ENCODE assay signal across 11 mouse cellular contexts in genomic region chr12:74056162-74056561, GRCm38 (mm10). TPM values are rescaled to one million over a fixed set of nuclear protein-coding genes. Genes with fewer than 3 reads are reported as not detected.
DNase-seq lines count a peak whose midpoint lies in the region; ATAC-seq lines count a peak whose summit lies in the region.
"Had no signal": no experiment of that assay in that cellular context is flagged by ENCODE, and none has a peak within 500 bp of the region (broad histone marks: within the 10 kb centered on the region; RNA-seq: fewer than 3 reads in every experiment).

No protein-coding gene starts in this region.

- H3K4me1 ChIP-seq in forebrain, embryonic 11.5 days (replicated peaks; ENCODE audit: control insufficient read depth, insufficient read depth, low read length): no peaks in the 10 kb centered on the region
- no peaks in the 10 kb centered on the region for H3K4me1 ChIP-seq in forebrain, embryonic 10.5 days
- H3K4me1 ChIP-seq in intestine, embryonic 15.5 days (replicated peaks): no peaks in the 10 kb centered on the region
- H3K4me1 ChIP-seq in intestine, embryonic 16.5 days (ENCODE audit: control insufficient read depth, insufficient read depth, low read length): no peaks in the 10 kb centered on the region
- no peaks in the 10 kb centered on the region for H3K4me1 ChIP-seq in neural tube, embryonic 12.5 days
- 0 out of 2 replicates have a peak, but pooled peaks cover 7% of the 10 kb centered on the region for H3K4me1 ChIP-seq in neural tube, embryonic 15.5 days
- H3K4me1 ChIP-seq in neural tube, embryonic 14.5 days (ENCODE audit: control insufficient read depth, insufficient read depth, low read length): no peaks in the 10 kb centered on the region
- H3K4me1 ChIP-seq: embryonic facial prominence, embryonic 12.5 days; lung, embryonic 15.5 days had no signal

- no peaks in the 10 kb centered on the region for H3K9me3 ChIP-seq in forebrain, embryonic 11.5 days (ENCODE audit: control insufficient read depth, low read length)
- H3K9me3 ChIP-seq in forebrain, embryonic 10.5 days: no peaks in the 10 kb centered on the region
- H3K9me3 ChIP-seq in intestine, embryonic 15.5 days: no peaks in the 10 kb centered on the region
- H3K9me3 ChIP-seq in intestine, embryonic 16.5 days (ENCODE audit: control insufficient read depth, low read length): no peaks in the 10 kb centered on the region
- H3K9me3 ChIP-seq in neural tube, embryonic 12.5 days: no peaks in the 10 kb centered on the region
- no peaks in the 10 kb centered on the region for H3K9me3 ChIP-seq in neural tube, embryonic 15.5 days (replicated peaks)
- H3K9me3 ChIP-seq in neural tube, embryonic 14.5 days (ENCODE audit: control insufficient read depth, low read length): no peaks in the 10 kb centered on the region
- H3K9me3 ChIP-seq: embryonic facial prominence, embryonic 12.5 days; lung, embryonic 15.5 days had no signal

- no peak overlapping the region for H3K4me2 ChIP-seq in forebrain, embryonic 11.5 days (ENCODE audit: low read depth, low read length, severe bottlenecking)
- no peak overlapping the region for H3K4me2 ChIP-seq in intestine, embryonic 15.5 days (replicated peaks)
- H3K4me2 ChIP-seq in intestine, embryonic 16.5 days (ENCODE audit: low read depth, low read length): no peak overlapping the region
- no peak overlapping the region for H3K4me2 ChIP-seq in neural tube, embryonic 12.5 days (replicated peaks)
- no peak overlapping the region for H3K4me2 ChIP-seq in neural tube, embryonic 15.5 days
- H3K4me2 ChIP-seq in neural tube, embryonic 14.5 days (ENCODE audit: low read depth, low read length): no peak overlapping the region
- H3K4me2 ChIP-seq: embryonic facial prominence, embryonic 12.5 days; lung, embryonic 15.5 days had no signal

- no peaks in the 10 kb centered on the region for H3K36me3 ChIP-seq in forebrain, embryonic 11.5 days (ENCODE audit: control insufficient read depth, insufficient read depth, low read length)
- H3K36me3 ChIP-seq in forebrain, embryonic 10.5 days (replicated peaks): no peaks in the 10 kb centered on the region
- no peaks in the 10 kb centered on the region for H3K36me3 ChIP-seq in intestine, embryonic 15.5 days
- H3K36me3 ChIP-seq in intestine, embryonic 16.5 days (ENCODE audit: control insufficient read depth, insufficient read depth, low read length): no peaks in the 10 kb centered on the region
- no peaks in the 10 kb centered on the region for H3K36me3 ChIP-seq in neural tube, embryonic 12.5 days
- H3K36me3 ChIP-seq in neural tube, embryonic 15.5 days: no peaks in the 10 kb centered on the region
- H3K36me3 ChIP-seq in neural tube, embryonic 14.5 days (ENCODE audit: control insufficient read depth, insufficient read depth, low read length): no peaks in the 10 kb centered on the region
- H3K36me3 ChIP-seq: embryonic facial prominence, embryonic 12.5 days; G1E; lung, embryonic 15.5 days had no signal

- DNase-seq in forebrain, embryonic 11.5 days (ENCODE audit: low spot score): no peak
- no peak for DNase-seq in forebrain, embryonic 10.5 days (ENCODE audit: extremely low spot score, low spot score)
- DNase-seq in right cerebral cortex, adult 2 months (ENCODE audit: low spot score in 2 of 2): no peak

- ATAC-seq in forebrain, embryonic 11.5 days (replicated peaks; ENCODE audit: low FRiP score): peak; percentile 21; the same call in 1 of the 2 replicates
- ATAC-seq in intestine, embryonic 15.5 days: 0 out of 2 replicates have a peak, but pooled peaks have one; percentile 20
- no peak for ATAC-seq in intestine, embryonic 16.5 days
- ATAC-seq in neural tube, embryonic 12.5 days (ENCODE audit: low FRiP score, low read depth): peak; percentile 58; the same call in 1 of the 2 replicates
- ATAC-seq in neural tube, embryonic 15.5 days (ENCODE audit: low FRiP score): no peak
- peak; percentile 24; the same call in 1 of the 2 replicates for ATAC-seq in neural tube, embryonic 14.5 days (ENCODE audit: low read depth)

- no peak overlapping the region for H3K4me3 ChIP-seq in forebrain, embryonic 11.5 days (ENCODE audit: low read depth, low read length)
- no peak overlapping the region for H3K4me3 ChIP-seq in forebrain, embryonic 10.5 days
- H3K4me3 ChIP-seq in intestine, embryonic 15.5 days (replicated peaks): no peak overlapping the region
- H3K4me3 ChIP-seq in intestine, embryonic 16.5 days (ENCODE audit: low read length): no peak overlapping the region
- H3K4me3 ChIP-seq in neural tube, embryonic 12.5 days: no peak overlapping the region
- H3K4me3 ChIP-seq in neural tube, embryonic 15.5 days (replicated peaks): no peak overlapping the region
- H3K4me3 ChIP-seq in neural tube, embryonic 14.5 days (ENCODE audit: low read depth, low read length): no peak overlapping the region
- H3K4me3 ChIP-seq: embryonic facial prominence, embryonic 12.5 days; lung, embryonic 15.5 days had no signal

- no peak overlapping the region for H3K9ac ChIP-seq in forebrain, embryonic 11.5 days (ENCODE audit: low read length)
- no peak overlapping the region for H3K9ac ChIP-seq in intestine, embryonic 15.5 days
- H3K9ac ChIP-seq in intestine, embryonic 16.5 days (ENCODE audit: low read depth, low read length): no peak overlapping the region
- no peak overlapping the region for H3K9ac ChIP-seq in neural tube, embryonic 12.5 days
- H3K9ac ChIP-seq in neural tube, embryonic 15.5 days (replicated peaks): no peak overlapping the region
- no peak overlapping the region for H3K9ac ChIP-seq in neural tube, embryonic 14.5 days (replicated peaks; ENCODE audit: low read depth, low read length)
- H3K9ac ChIP-seq: embryonic facial prominence, embryonic 12.5 days; lung, embryonic 15.5 days had no signal

- no peak overlapping the region for H3K27ac ChIP-seq in forebrain, embryonic 11.5 days (ENCODE audit: low read depth, low read length)
- no peak overlapping the region for H3K27ac ChIP-seq in forebrain, embryonic 10.5 days
- H3K27ac ChIP-seq in intestine, embryonic 15.5 days: no peak overlapping the region
- no peak overlapping the region for H3K27ac ChIP-seq in intestine, embryonic 16.5 days (ENCODE audit: low read length)
- H3K27ac ChIP-seq in neural tube, embryonic 12.5 days: no peak overlapping the region
- no peak overlapping the region for H3K27ac ChIP-seq in neural tube, embryonic 15.5 days (replicated peaks)
- H3K27ac ChIP-seq in neural tube, embryonic 14.5 days (ENCODE audit: low read depth, low read length): no peak overlapping the region
- H3K27ac ChIP-seq: embryonic facial prominence, embryonic 12.5 days; lung, embryonic 15.5 days had no signal

- H3K27me3 ChIP-seq in forebrain, embryonic 11.5 days (ENCODE audit: control insufficient read depth, insufficient read depth, low read length): no peaks in the 10 kb centered on the region
- H3K27me3 ChIP-seq in forebrain, embryonic 10.5 days (ENCODE audit: poor library complexity, severe bottlenecking): no peaks in the 10 kb centered on the region
- H3K27me3 ChIP-seq in intestine, embryonic 15.5 days (replicated peaks): no peaks in the 10 kb centered on the region
- no peaks in the 10 kb centered on the region for H3K27me3 ChIP-seq in intestine, embryonic 16.5 days (replicated peaks; ENCODE audit: control insufficient read depth, insufficient read depth, low read length)
- H3K27me3 ChIP-seq in neural tube, embryonic 12.5 days (replicated peaks): no peaks in the 10 kb centered on the region
- H3K27me3 ChIP-seq in neural tube, embryonic 15.5 days (replicated peaks): no peaks in the 10 kb centered on the region
- no peaks in the 10 kb centered on the region for H3K27me3 ChIP-seq in neural tube, embryonic 14.5 days (ENCODE audit: control insufficient read depth, insufficient read depth, low read length)
- H3K27me3 ChIP-seq: embryonic facial prominence, embryonic 12.5 days; lung, embryonic 15.5 days had no signal

- 81% methylated on average over 2 of the region's 2 CpGs for WGBS in forebrain, embryonic 11.5 days
- WGBS in forebrain, embryonic 10.5 days: 91% methylated on average over 2 of the region's 2 CpGs
- 71% methylated on average over 2 of the region's 2 CpGs for WGBS in intestine, embryonic 15.5 days
- 53% methylated on average over 2 of the region's 2 CpGs for WGBS in intestine, embryonic 16.5 days
- WGBS in neural tube, embryonic 12.5 days: 50% methylated on average over 2 of the region's 2 CpGs
- WGBS in neural tube, embryonic 15.5 days: 28% methylated on average over 2 of the region's 2 CpGs
- 35% methylated on average over 2 of the region's 2 CpGs for WGBS in neural tube, embryonic 14.5 days

RNA-seq across cellular contexts. Expression of gene Syt16, which starts 58.7 kb away (rescaled TPM):
- 4.8 and 4.9 TPM in 2 replicates for polyA plus RNA-seq in forebrain, embryonic 11.5 days (2014; fragmentation: Nextera tagmentation; extraction: Ambion mirVana)
- 1.5 and 1.8 TPM in 2 replicates for polyA plus RNA-seq in forebrain, embryonic 10.5 days (2016; fragmentation: Nextera tagmentation; extraction: Ambion mirVana)
- polyA plus RNA-seq in intestine, embryonic 15.5 days (2015; fragmentation: Nextera tagmentation; extraction: Ambion mirVana): 1.1 and 1.3 TPM in 2 replicates
- 0.82 and 1.1 TPM in 2 replicates for polyA plus RNA-seq in intestine, embryonic 16.5 days (2015; fragmentation: Nextera tagmentation; extraction: Ambion mirVana)
- 17.4 and 19.6 TPM in 2 replicates for polyA plus RNA-seq in neural tube, embryonic 12.5 days (2016; fragmentation: Nextera tagmentation; extraction: Ambion mirVana)
- polyA plus RNA-seq in neural tube, embryonic 15.5 days (2015; fragmentation: Nextera tagmentation; extraction: Ambion mirVana): 66.3 and 78.5 TPM in 2 replicates
- polyA plus RNA-seq in neural tube, embryonic 14.5 days (2014; fragmentation: Nextera tagmentation; extraction: Ambion mirVana): 90.4 and 95.5 TPM in 2 replicates
- polyA plus RNA-seq: G1E had no signal

Comparison
In these comparisons a context has a peak if more than half of its experiments do, and no peak if none do; other contexts are left out.
1. ATAC-seq: peak in forebrain, embryonic 11.5 days (single experiment), intestine, embryonic 15.5 days (single experiment), neural tube, embryonic 12.5 days (single experiment) and neural tube, embryonic 14.5 days (single experiment); none in intestine, embryonic 16.5 days (single experiment) and neural tube, embryonic 15.5 days (single experiment).